Mouse (Mus musculus): ENCODE measurements around the gene Zc3h12c. TPM values are rescaled to one million over a fixed set of nuclear protein-coding genes. Genes with fewer than 3 reads are reported as not detected.

Gene Zc3h12c
- 0.48 and 0.51 TPM in 2 replicates for polyA plus RNA-seq (2015; fragmentation: Nextera tagmentation; extraction: Ambion mirVana)

DNA sequence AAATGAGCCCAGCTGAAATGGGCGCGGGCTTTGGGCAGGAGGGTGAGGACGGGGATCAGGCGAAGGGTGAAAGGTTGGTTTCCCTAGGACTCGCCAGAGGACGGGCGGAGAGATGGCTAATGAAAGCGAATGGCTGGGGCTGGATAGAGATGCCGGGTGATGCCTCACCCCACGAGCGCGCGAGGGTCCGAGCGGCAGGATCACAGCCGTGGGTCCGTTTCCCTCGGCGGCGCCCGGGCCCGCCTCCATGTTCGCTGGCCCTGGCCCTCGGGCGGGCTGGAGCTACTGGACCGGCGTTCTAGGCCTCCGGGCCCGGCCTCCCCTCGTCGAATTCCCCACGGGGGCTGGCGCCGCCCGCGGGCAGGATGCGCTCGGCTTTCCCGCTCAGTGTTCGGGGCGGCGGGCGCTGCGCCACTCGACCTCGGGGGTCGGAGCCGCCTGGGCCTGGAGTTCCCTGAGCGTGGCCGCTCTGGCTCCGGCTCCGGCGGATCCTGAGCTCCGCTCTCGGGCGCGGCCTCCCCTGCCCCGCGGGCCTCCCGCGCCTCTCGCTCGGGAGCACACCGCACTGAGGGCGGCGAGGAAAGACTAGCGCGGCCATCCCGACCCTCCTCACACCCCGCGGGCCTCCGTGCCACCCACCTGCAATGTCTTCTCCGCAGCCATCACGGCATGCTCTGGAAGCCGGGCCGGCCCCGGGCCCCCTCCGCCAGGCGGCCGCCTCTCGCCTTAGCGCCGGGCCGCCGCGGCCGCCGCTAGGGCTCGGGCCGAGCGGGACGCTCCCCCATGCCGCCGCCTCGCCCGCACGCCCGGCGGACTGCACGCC, at the start of gene Zc3h12c:
TSS of gene Zc3h12c (minus strand) at position 710 of the 823 bp plus-strand sequence.
- Histone ChIP-seq H3K4me2 (peak within 1 kb of the TSS; percentile 89), H3K9me3 (replicated peaks) (no peaks in the 10 kb centered on the region), H3K4me3 (replicated peaks) (peak within 1 kb of the TSS; percentile 66), H3K9ac (peak within 1 kb of the TSS; percentile 59), H3K27ac (replicated peaks) (0 out of 2 replicates have a peak within 1 kb of the TSS, but pooled peaks have one; percentile 24), H3K4me1 (replicated peaks) (peaks cover 16% of the 10 kb centered on the region), H3K36me3 (replicated peaks) (no peaks in the 10 kb centered on the region), H3K27me3 (peaks cover 65% of the 10 kb centered on the region)
- peak; percentile 71 for ATAC-seq (ENCODE audit: insufficient read depth)
- under 1% methylated on average over 100 of the region's 100 CpGs for WGBS (ENCODE audit: insufficient replicate concordance)

GRCm38 (mm10) chr9:52217636-52218035, 49.3 kb upstream of the Zc3h12c start:
- Histone ChIP-seq H3K9ac (no peak overlapping the region), H3K27me3 (no peaks in the 10 kb centered on the region), H3K36me3 (replicated peaks) (no peaks in the 10 kb centered on the region), H3K4me2 (no peak overlapping the region), H3K4me3 (replicated peaks) (no peak overlapping the region), H3K4me1 (replicated peaks) (no peaks in the 10 kb centered on the region), H3K9me3 (replicated peaks) (no peaks in the 10 kb centered on the region), H3K27ac (replicated peaks) (no peak overlapping the region)
- WGBS (ENCODE audit: insufficient replicate concordance) = 14% methylated on average over 4 of the region's 4 CpGs
- no peak for ATAC-seq (ENCODE audit: insufficient read depth)

DNA sequence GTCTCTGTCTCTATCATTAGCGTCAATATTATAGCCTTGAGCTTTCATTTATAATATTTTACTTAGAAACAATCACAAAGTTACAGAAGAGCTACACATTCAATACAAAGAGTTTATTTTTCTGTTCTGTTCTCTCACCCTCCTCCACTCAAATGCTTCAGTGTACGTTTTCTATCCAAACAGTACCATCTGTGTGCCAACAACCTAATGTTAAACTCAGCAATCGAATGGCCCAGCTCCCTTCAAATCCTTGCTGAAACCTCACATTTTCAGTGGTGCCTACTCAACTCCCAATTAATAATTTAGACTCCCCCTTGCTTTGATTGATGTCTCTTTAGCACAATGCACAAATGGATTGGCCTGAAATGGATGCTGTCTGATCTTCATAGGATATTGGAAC, 46.9 kb upstream of the Zc3h12c start:
- WGBS (ENCODE audit: insufficient replicate concordance) = 68% methylated on average over 3 of the region's 3 CpGs
- H3K9ac ChIP-seq = no peak overlapping the region
- H3K4me1 ChIP-seq (replicated peaks) = no peaks in the 10 kb centered on the region
- ATAC-seq (ENCODE audit: insufficient read depth) = no peak
- no peaks in the 10 kb centered on the region for H3K27me3 ChIP-seq
- no peaks in the 10 kb centered on the region for H3K9me3 ChIP-seq (replicated peaks)
- H3K4me3 ChIP-seq (replicated peaks) = no peak overlapping the region
- no peaks in the 10 kb centered on the region for H3K36me3 ChIP-seq (replicated peaks)
- no peak overlapping the region for H3K27ac ChIP-seq (replicated peaks)
- no peak overlapping the region for H3K4me2 ChIP-seq

- no peak for ATAC-seq (ENCODE audit: insufficient read depth)
- Histone ChIP-seq H3K4me3 (replicated peaks) (no peak overlapping the region), H3K4me1 (replicated peaks) (no peaks in the 10 kb centered on the region), H3K27ac (replicated peaks) (no peak overlapping the region), H3K4me2 (no peak overlapping the region), H3K9ac (no peak overlapping the region), H3K36me3 (replicated peaks) (no peaks in the 10 kb centered on the region), H3K9me3 (replicated peaks) (no peaks in the 10 kb centered on the region), H3K27me3 (no peaks in the 10 kb centered on the region)
- 64% methylated on average over 6 of the region's 6 CpGs for WGBS (ENCODE audit: insufficient replicate concordance)
Observed at GRCm38 (mm10) chr9:52212416-52212815, 44.0 kb upstream of the Zc3h12c start.

- Histone ChIP-seq H3K4me1 (replicated peaks) (no peaks in the 10 kb centered on the region), H3K27me3 (no peaks in the 10 kb centered on the region), H3K36me3 (replicated peaks) (no peaks in the 10 kb centered on the region), H3K9me3 (replicated peaks) (no peaks in the 10 kb centered on the region), H3K27ac (replicated peaks) (no peak overlapping the region), H3K4me2 (no peak overlapping the region), H3K4me3 (replicated peaks) (no peak overlapping the region), H3K9ac (no peak overlapping the region)
- no peak for ATAC-seq (ENCODE audit: insufficient read depth)
- WGBS (ENCODE audit: insufficient replicate concordance) = 63% methylated on average over 3 of the region's 3 CpGs
Observed at GRCm38 (mm10) chr9:52208510-52209030, 40.2 kb upstream of the Zc3h12c start.

GRCm38 (mm10) chr9:52203189-52203588, 34.8 kb upstream of the Zc3h12c start:
- no peaks in the 10 kb centered on the region for H3K4me1 ChIP-seq (replicated peaks)
- no peaks in the 10 kb centered on the region for H3K36me3 ChIP-seq (replicated peaks)
- H3K9me3 ChIP-seq (replicated peaks) = no peaks in the 10 kb centered on the region
- H3K27me3 ChIP-seq = no peaks in the 10 kb centered on the region
- H3K4me2 ChIP-seq = no peak overlapping the region
- 64% methylated on average over 4 of the region's 4 CpGs for WGBS (ENCODE audit: insufficient replicate concordance)
- no peak overlapping the region for H3K4me3 ChIP-seq (replicated peaks)
- H3K9ac ChIP-seq = no peak overlapping the region
- no peak overlapping the region for H3K27ac ChIP-seq (replicated peaks)
- no peak for ATAC-seq (ENCODE audit: insufficient read depth)

- H3K9me3 ChIP-seq (replicated peaks) = no peaks in the 10 kb centered on the region
- no peak overlapping the region for H3K4me2 ChIP-seq
- no peak for ATAC-seq (ENCODE audit: insufficient read depth)
- H3K4me1 ChIP-seq (replicated peaks) = no peaks in the 10 kb centered on the region
- H3K36me3 ChIP-seq (replicated peaks) = no peaks in the 10 kb centered on the region
- H3K9ac ChIP-seq = no peak overlapping the region
- no peak overlapping the region for H3K27ac ChIP-seq (replicated peaks)
- H3K4me3 ChIP-seq (replicated peaks) = no peak overlapping the region
- H3K27me3 ChIP-seq = no peaks in the 10 kb centered on the region
- 54% methylated on average over 4 of the region's 4 CpGs for WGBS (ENCODE audit: insufficient replicate concordance)
Observed at GRCm38 (mm10) chr9:52200271-52200670, 31.9 kb upstream of the Zc3h12c start.

- Histone ChIP-seq H3K4me1 (replicated peaks) (no peaks in the 10 kb centered on the region), H3K27ac (replicated peaks) (no peak overlapping the region), H3K4me3 (replicated peaks) (no peak overlapping the region), H3K36me3 (replicated peaks) (no peaks in the 10 kb centered on the region), H3K9me3 (replicated peaks) (no peaks in the 10 kb centered on the region), H3K4me2 (no peak overlapping the region), H3K27me3 (no peaks in the 10 kb centered on the region), H3K9ac (no peak overlapping the region)
- 61% methylated on average over 3 of the region's 3 CpGs for WGBS (ENCODE audit: insufficient replicate concordance)
- ATAC-seq (ENCODE audit: insufficient read depth) = no peak
Observed at GRCm38 (mm10) chr9:52195853-52196252, 27.5 kb upstream of the Zc3h12c start.

DNA sequence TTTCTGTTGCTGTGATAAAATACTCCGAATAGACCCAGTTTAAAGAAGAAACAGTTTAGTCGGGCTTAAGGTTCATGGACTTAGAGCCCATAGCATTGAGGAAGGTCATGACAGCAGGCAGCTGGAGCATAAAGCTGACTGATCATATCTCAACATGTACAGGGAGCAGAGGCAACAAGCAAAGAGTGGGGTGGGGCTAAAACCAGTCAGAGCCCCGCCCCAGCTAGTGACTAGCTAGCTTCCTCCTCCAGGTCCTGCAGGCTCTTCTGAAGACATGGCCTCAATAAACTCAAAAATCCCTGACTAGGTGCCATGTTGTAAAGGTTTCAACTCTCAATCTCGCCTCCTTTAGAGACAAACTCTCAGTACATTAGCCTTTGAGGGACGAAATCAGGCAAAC, 25.5 kb upstream of the Zc3h12c start:
- no peaks in the 10 kb centered on the region for H3K36me3 ChIP-seq (replicated peaks)
- H3K27me3 ChIP-seq = no peaks in the 10 kb centered on the region
- no peak overlapping the region for H3K4me2 ChIP-seq
- no peak overlapping the region for H3K4me3 ChIP-seq (replicated peaks)
- no peak overlapping the region for H3K27ac ChIP-seq (replicated peaks)
- no peak overlapping the region for H3K9ac ChIP-seq
- H3K4me1 ChIP-seq (replicated peaks) = no peaks in the 10 kb centered on the region
- no peaks in the 10 kb centered on the region for H3K9me3 ChIP-seq (replicated peaks)
- ATAC-seq (ENCODE audit: insufficient read depth) = no peak
- 47% methylated on average over 5 of the region's 5 CpGs for WGBS (ENCODE audit: insufficient replicate concordance)

GRCm38 (mm10) chr9:52190907-52191306, 22.5 kb upstream of the Zc3h12c start:
- H3K27me3 ChIP-seq = no peaks in the 10 kb centered on the region
- WGBS (ENCODE audit: insufficient replicate concordance) = 66% methylated on average over 4 of the region's 4 CpGs
- H3K4me1 ChIP-seq (replicated peaks) = no peaks in the 10 kb centered on the region
- H3K36me3 ChIP-seq (replicated peaks) = no peaks in the 10 kb centered on the region
- H3K9ac ChIP-seq = no peak overlapping the region
- H3K9me3 ChIP-seq (replicated peaks) = no peaks in the 10 kb centered on the region
- H3K4me2 ChIP-seq = no peak overlapping the region
- no peak overlapping the region for H3K4me3 ChIP-seq (replicated peaks)
- ATAC-seq (ENCODE audit: insufficient read depth) = no peak
- no peak overlapping the region for H3K27ac ChIP-seq (replicated peaks)

- Histone ChIP-seq H3K27me3 (no peaks in the 10 kb centered on the region), H3K9ac (no peak overlapping the region), H3K9me3 (replicated peaks) (no peaks in the 10 kb centered on the region), H3K27ac (replicated peaks) (no peak overlapping the region), H3K36me3 (replicated peaks) (no peaks in the 10 kb centered on the region), H3K4me2 (no peak overlapping the region), H3K4me3 (replicated peaks) (no peak overlapping the region), H3K4me1 (replicated peaks) (no peaks in the 10 kb centered on the region)
- no peak for ATAC-seq (ENCODE audit: insufficient read depth)
- WGBS (ENCODE audit: insufficient replicate concordance) = 66% methylated on average over 8 of the region's 8 CpGs
Observed at GRCm38 (mm10) chr9:52188106-52188505, 19.7 kb upstream of the Zc3h12c start.
